In the genomic region with DNA sequence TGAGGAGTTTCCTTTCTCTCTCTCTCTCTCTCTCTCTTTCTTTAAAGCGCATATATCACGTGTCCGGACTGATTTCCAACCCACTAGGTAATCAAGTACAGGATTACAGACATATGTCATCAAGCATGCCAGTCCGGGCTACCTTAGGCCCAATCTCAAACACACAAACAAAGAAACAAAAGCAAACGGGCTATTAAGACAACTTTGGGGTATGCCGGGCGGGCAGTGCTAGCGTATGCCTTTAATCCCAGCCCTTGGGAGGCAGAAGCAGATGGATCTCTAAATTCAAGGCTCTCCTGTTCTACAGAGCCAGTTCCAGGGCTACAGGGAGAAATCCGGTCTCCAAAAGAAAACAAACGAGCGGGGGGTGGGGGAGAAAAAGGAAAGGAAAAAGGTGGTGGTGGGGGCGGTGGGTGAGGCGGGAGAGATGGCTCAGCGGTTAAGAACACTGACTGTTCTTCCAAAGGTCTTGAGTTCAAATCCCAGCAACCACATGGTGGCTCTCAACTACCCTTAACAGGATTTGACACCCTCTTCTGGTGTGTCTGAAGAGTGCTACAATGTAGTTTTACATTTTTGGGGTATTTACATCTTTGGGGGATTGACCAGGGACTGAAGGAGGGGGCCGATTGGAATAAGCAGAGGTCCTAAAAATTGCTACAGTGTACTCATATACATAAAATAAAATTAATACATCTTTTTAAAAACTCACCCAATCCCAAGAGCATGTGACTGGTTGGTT, we compare ENCODE assay signal across 8 mouse cellular contexts. TPM values are rescaled to one million over a fixed set of nuclear protein-coding genes. Genes with fewer than 3 reads are reported as not detected.
A peak's percentile ranks its signal among the peaks of the same experiment; 100 is the strongest.
DNase-seq lines count a peak whose midpoint lies in the region; ATAC-seq and TF ChIP-seq lines count a peak whose summit lies in the region.

No protein-coding gene starts in this region.

- peak overlapping the region; percentile 74 for H3K4me2 ChIP-seq in heart, embryonic 12.5 days
- peak overlapping the region; percentile 71 for H3K4me2 ChIP-seq in forebrain, embryonic 13.5 days
- H3K4me2 ChIP-seq in liver, embryonic 12.5 days: peak overlapping the region; percentile 76
- H3K4me2 ChIP-seq in stomach, postnatal 0 days (replicated peaks; ENCODE audit: low read depth): peak overlapping the region; percentile 74

- no peak for DNase-seq in heart, adult 18-20 months
- no peak for DNase-seq in stomach, postnatal 0 days (ENCODE audit: low spot score)
- DNase-seq in gastrocnemius, postnatal 36 days: no peak
- no peak for DNase-seq in right cerebral cortex, postnatal 4 days

- H3K9ac ChIP-seq in heart, embryonic 12.5 days: peak overlapping the region; percentile 83
- H3K9ac ChIP-seq in ES-Bruce4 (ENCODE audit: low read depth, poor library complexity, severe bottlenecking): peak overlapping the region; percentile 95
- H3K9ac ChIP-seq in forebrain, embryonic 13.5 days: peak overlapping the region; percentile 84
- peak overlapping the region; percentile 86 for H3K9ac ChIP-seq in liver, embryonic 12.5 days
- peak overlapping the region; percentile 83 for H3K9ac ChIP-seq in stomach, postnatal 0 days (ENCODE audit: low read length)

- ATAC-seq in heart, embryonic 12.5 days (ENCODE audit: insufficient number of reproducible peaks, low FRiP score): peak; percentile 24; the same call in 1 of the 2 replicates
- no peak; the same call in none of the 2 replicates for ATAC-seq in forebrain, embryonic 13.5 days
- peak; percentile 54 for ATAC-seq in liver, embryonic 12.5 days
- ATAC-seq in stomach, postnatal 0 days (ENCODE audit: low FRiP score, low TSS enrichment): peak; percentile 30

- peak overlapping the region; percentile 64 for H3K4me3 ChIP-seq in heart, embryonic 12.5 days
- H3K4me3 ChIP-seq in ES-Bruce4 (ENCODE audit: low read depth, low read length): peak overlapping the region; percentile 99
- peak overlapping the region; percentile 60 for H3K4me3 ChIP-seq in forebrain, embryonic 13.5 days
- peak overlapping the region; percentile 69 for H3K4me3 ChIP-seq in liver, embryonic 12.5 days
- H3K4me3 ChIP-seq in stomach, postnatal 0 days (ENCODE audit: low read depth, low read length): peak overlapping the region; percentile 67

- no peaks in the 10 kb centered on the region for H3K9me3 ChIP-seq in heart, embryonic 12.5 days (replicated peaks)
- no peaks in the 10 kb centered on the region for H3K9me3 ChIP-seq in ES-Bruce4 (replicated peaks; ENCODE audit: control insufficient read depth, insufficient read depth, low read length, poor library complexity, severe bottlenecking)
- H3K9me3 ChIP-seq in forebrain, embryonic 13.5 days (replicated peaks): no peaks in the 10 kb centered on the region
- H3K9me3 ChIP-seq in liver, embryonic 12.5 days (replicated peaks): no peaks in the 10 kb centered on the region
- H3K9me3 ChIP-seq in stomach, postnatal 0 days (ENCODE audit: control insufficient read depth, low read length): no peaks in the 10 kb centered on the region

- peak overlapping the region; percentile 98 for H3K27ac ChIP-seq in heart, embryonic 12.5 days (ENCODE audit: poor library complexity, severe bottlenecking)
- peak overlapping the region; percentile 92 for H3K27ac ChIP-seq in ES-Bruce4 (ENCODE audit: insufficient read depth, low read length)
- peak overlapping the region; percentile 98 for H3K27ac ChIP-seq in forebrain, embryonic 13.5 days
- H3K27ac ChIP-seq in liver, embryonic 12.5 days: peak overlapping the region; percentile 97
- H3K27ac ChIP-seq in stomach, postnatal 0 days (replicated peaks): peak overlapping the region; percentile 100

- TF ChIP-seq EP300 in ES-Bruce4 (IDR thresholded peaks at IDR 0.05; ENCODE audit: insufficient read depth, low read depth, low read length): no peak
- no peak for TF ChIP-seq EP300 in stomach, postnatal 0 days (optimal IDR thresholded peaks at IDR 0.05)

- no peaks in the 10 kb centered on the region for H3K27me3 ChIP-seq in heart, embryonic 12.5 days (replicated peaks)
- no peaks in the 10 kb centered on the region for H3K27me3 ChIP-seq in ES-Bruce4 (ENCODE audit: control insufficient read depth, insufficient read depth, low read length, poor library complexity, severe bottlenecking)
- no peaks in the 10 kb centered on the region for H3K27me3 ChIP-seq in forebrain, embryonic 13.5 days
- H3K27me3 ChIP-seq in liver, embryonic 12.5 days (replicated peaks): no peaks in the 10 kb centered on the region
- no peaks in the 10 kb centered on the region for H3K27me3 ChIP-seq in stomach, postnatal 0 days (ENCODE audit: control insufficient read depth, insufficient read depth, low read length)

- H3K4me1 ChIP-seq in heart, embryonic 12.5 days (replicated peaks): peaks cover 14% of the 10 kb centered on the region; the same call in 1 of the 2 replicates
- peaks cover 2% of the 10 kb centered on the region for H3K4me1 ChIP-seq in ES-Bruce4 (ENCODE audit: control insufficient read depth, insufficient read depth, low read length)
- peaks cover 17% of the 10 kb centered on the region for H3K4me1 ChIP-seq in forebrain, embryonic 13.5 days
- H3K4me1 ChIP-seq in liver, embryonic 12.5 days: peaks cover 22% of the 10 kb centered on the region
- H3K4me1 ChIP-seq in stomach, postnatal 0 days (replicated peaks; ENCODE audit: control insufficient read depth, insufficient read depth): 0 out of 2 replicates have a peak, but pooled peaks cover under 1% of the 10 kb centered on the region

- no peak for TF ChIP-seq POLR2A in ES-Bruce4 (IDR thresholded peaks at IDR 0.05; ENCODE audit: insufficient read depth, low read length)

- 7% methylated on average over 15 of the region's 15 CpGs for WGBS in heart, embryonic 12.5 days
- WGBS in forebrain, embryonic 13.5 days: 7% methylated on average over 15 of the region's 15 CpGs
- 9% methylated on average over 15 of the region's 15 CpGs for WGBS in liver, embryonic 12.5 days (ENCODE audit: insufficient replicate concordance)
- 6% methylated on average over 15 of the region's 15 CpGs for WGBS in stomach, postnatal 0 days

- no peaks in the 10 kb centered on the region for H3K36me3 ChIP-seq in heart, embryonic 12.5 days
- no peaks in the 10 kb centered on the region for H3K36me3 ChIP-seq in ES-Bruce4 (ENCODE audit: control insufficient read depth, insufficient read depth, low read length, poor library complexity, severe bottlenecking)
- H3K36me3 ChIP-seq in forebrain, embryonic 13.5 days (ENCODE audit: poor library complexity, severe bottlenecking): 0 out of 2 replicates have a peak, but pooled peaks cover 5% of the 10 kb centered on the region
- H3K36me3 ChIP-seq in liver, embryonic 12.5 days: peaks cover 3% of the 10 kb centered on the region; the same call in 1 of the 2 replicates
- no peaks in the 10 kb centered on the region for H3K36me3 ChIP-seq in stomach, postnatal 0 days (ENCODE audit: control insufficient read depth, insufficient read depth, low read length)

- intact Hi-C loops in gastrocnemius, postnatal 36 days (cut with DNase I): loop anchor here (2.0 kb wide), 1 partner anchor 53 kb away; no protein-coding TSS in a partner anchor

- no peak for TF ChIP-seq CTCF in ES-Bruce4 (IDR thresholded peaks at IDR 0.05; ENCODE audit: low read depth, low read length)
- TF ChIP-seq CTCF in stomach, postnatal 0 days (IDR thresholded peaks at IDR 0.05; ENCODE audit: low read depth): peak; percentile 35

RNA-seq across cellular contexts. Expression of a gene that starts 0.9 kb away (rescaled TPM):
- 23.9 and 24.0 TPM in 2 replicates for polyA plus RNA-seq in heart, embryonic 12.5 days (2016; fragmentation: Nextera tagmentation; extraction: Ambion mirVana)
- total RNA-seq in heart, adult 18-20 months (2021): 10 to 100 TPM; 14.0 to 14.2 TPM
- 27.1 and 28.6 TPM in 2 replicates for polyA plus RNA-seq in ES-Bruce4 (2011; ENCODE audit: insufficient read depth, insufficient read length, low read depth, missing spikeins)
- polyA plus RNA-seq in forebrain, embryonic 13.5 days (2015; fragmentation: Nextera tagmentation; extraction: Ambion mirVana): 27.2 and 27.8 TPM in 2 replicates
- 17.8 and 18.3 TPM in 2 replicates for polyA plus RNA-seq in liver, embryonic 12.5 days (2016; fragmentation: Nextera tagmentation; extraction: Ambion mirVana)
- polyA plus RNA-seq in stomach, postnatal 0 days (2015; fragmentation: Nextera tagmentation; extraction: Ambion mirVana): 9.1 and 10.8 TPM in 2 replicates
- 10 to 100 TPM; 20.5 to 26.1 TPM for total RNA-seq in gastrocnemius, postnatal 36 days (2021)

RNA-seq across cellular contexts. Expression of a gene that starts 5.7 kb away (rescaled TPM):
- polyA plus RNA-seq in heart, embryonic 12.5 days (2016; fragmentation: Nextera tagmentation; extraction: Ambion mirVana): 13.5 and 13.6 TPM in 2 replicates
- total RNA-seq in heart, adult 18-20 months (2021): 1 to 10 TPM; 6.9 to 7.1 TPM
- 4.7 and 6.3 TPM in 2 replicates for polyA plus RNA-seq in ES-Bruce4 (2011; ENCODE audit: insufficient read depth, insufficient read length, low read depth, missing spikeins)
- polyA plus RNA-seq in forebrain, embryonic 13.5 days (2015; fragmentation: Nextera tagmentation; extraction: Ambion mirVana): 19.3 and 22.3 TPM in 2 replicates
- 9.4 and 11.5 TPM in 2 replicates for polyA plus RNA-seq in liver, embryonic 12.5 days (2016; fragmentation: Nextera tagmentation; extraction: Ambion mirVana)
- 19.3 and 20.7 TPM in 2 replicates for polyA plus RNA-seq in stomach, postnatal 0 days (2015; fragmentation: Nextera tagmentation; extraction: Ambion mirVana)
- 1 to 10 TPM; 3.6 to 4.9 TPM for total RNA-seq in gastrocnemius, postnatal 36 days (2021)

RNA-seq across cellular contexts. Expression of a gene that starts 44.1 kb away (rescaled TPM):
- polyA plus RNA-seq in heart, embryonic 12.5 days (2016; fragmentation: Nextera tagmentation; extraction: Ambion mirVana): 81.1 and 85.4 TPM in 2 replicates
- 100 to 1,000 TPM; 205 to 229 TPM for total RNA-seq in heart, adult 18-20 months (2021)
- polyA plus RNA-seq in ES-Bruce4 (2011; ENCODE audit: insufficient read depth, insufficient read length, low read depth, missing spikeins): 166 and 187 TPM in 2 replicates
- polyA plus RNA-seq in forebrain, embryonic 13.5 days (2015; fragmentation: Nextera tagmentation; extraction: Ambion mirVana): 30.0 and 30.6 TPM in 2 replicates
- polyA plus RNA-seq in liver, embryonic 12.5 days (2016; fragmentation: Nextera tagmentation; extraction: Ambion mirVana): 85.3 and 95.9 TPM in 2 replicates
- 64.1 and 90.2 TPM in 2 replicates for polyA plus RNA-seq in stomach, postnatal 0 days (2015; fragmentation: Nextera tagmentation; extraction: Ambion mirVana)
- 100 to 1,000 TPM; 182 to 256 TPM for total RNA-seq in gastrocnemius, postnatal 36 days (2021)

RNA-seq across cellular contexts. Expression of a gene that starts 47.4 kb away (rescaled TPM):
- polyA plus RNA-seq in heart, embryonic 12.5 days (2016; fragmentation: Nextera tagmentation; extraction: Ambion mirVana): 27.6 and 29.8 TPM in 2 replicates
- 100 to 1,000 TPM; 174 to 192 TPM for total RNA-seq in heart, adult 18-20 months (2021)
- polyA plus RNA-seq in ES-Bruce4 (2011; ENCODE audit: insufficient read depth, insufficient read length, low read depth, missing spikeins): 16.6 and 18.0 TPM in 2 replicates
- 10.4 and 10.6 TPM in 2 replicates for polyA plus RNA-seq in forebrain, embryonic 13.5 days (2015; fragmentation: Nextera tagmentation; extraction: Ambion mirVana)
- polyA plus RNA-seq in liver, embryonic 12.5 days (2016; fragmentation: Nextera tagmentation; extraction: Ambion mirVana): 4.5 and 4.9 TPM in 2 replicates
- polyA plus RNA-seq in stomach, postnatal 0 days (2015; fragmentation: Nextera tagmentation; extraction: Ambion mirVana): 9.0 and 9.3 TPM in 2 replicates
- total RNA-seq in gastrocnemius, postnatal 36 days (2021): 100 to 1,000 TPM; 197 to 200 TPM

RNA-seq across cellular contexts. Expression of a gene that starts 56.7 kb away (rescaled TPM):
- 490 and 502 TPM in 2 replicates for polyA plus RNA-seq in heart, embryonic 12.5 days (2016; fragmentation: Nextera tagmentation; extraction: Ambion mirVana)
- 100 to 1,000 TPM; 173 to 185 TPM for total RNA-seq in heart, adult 18-20 months (2021)
- 193 and 281 TPM in 2 replicates for polyA plus RNA-seq in ES-Bruce4 (2011; ENCODE audit: insufficient read depth, insufficient read length, low read depth, missing spikeins)
- polyA plus RNA-seq in forebrain, embryonic 13.5 days (2015; fragmentation: Nextera tagmentation; extraction: Ambion mirVana): 378 and 389 TPM in 2 replicates
- 394 and 403 TPM in 2 replicates for polyA plus RNA-seq in liver, embryonic 12.5 days (2016; fragmentation: Nextera tagmentation; extraction: Ambion mirVana)
- polyA plus RNA-seq in stomach, postnatal 0 days (2015; fragmentation: Nextera tagmentation; extraction: Ambion mirVana): 544 and 572 TPM in 2 replicates
- 100 to 1,000 TPM; 133 to 145 TPM for total RNA-seq in gastrocnemius, postnatal 36 days (2021)
